Mouse (Mus musculus) heart, embryonic 12.5 days (tissue): Measurements from ENCODE around the gene Raph1. TPM values are rescaled to one million over a fixed set of nuclear protein-coding genes. Genes with fewer than 3 reads are reported as not detected.
A peak's percentile ranks its signal among the peaks of the same experiment; 100 is the strongest.
"Not testable (repeated sequence)": the region's sequence is repeated elsewhere in the genome, so short reads cannot be mapped to it uniquely, and the experiment has no call there.

Experiments
- ATAC-seq: fragments of 200-750 bp; cut with Nextera tagmentation; 2 replicates; pipeline ENCODE4 v1.8.0; 2017; ENCODE audit warnings: moderate TSS enrichment, moderate library complexity; ENCODE audit not compliant: insufficient number of reproducible peaks, low FRiP score
- H3K27ac ChIP-seq: fragments of 300-500 bp; sonication (generic); 2 replicates; pipeline ENCODE4 v1.5.1; 2016; ENCODE audit warnings: mild to moderate bottlenecking, moderate library complexity; ENCODE audit not compliant: poor library complexity, severe bottlenecking
- H3K27me3 ChIP-seq: fragments of 300-500 bp; sonication (generic); replicated peaks from 2 replicates; pipeline ENCODE4 v1.6.1; 2016; ENCODE audit warnings: mild to moderate bottlenecking, moderate library complexity
- H3K36me3 ChIP-seq: fragments of 300-500 bp; sonication (generic); 2 replicates; pipeline ENCODE4 v1.6.1; 2016; ENCODE audit warnings: mild to moderate bottlenecking, moderate library complexity
- H3K4me1 ChIP-seq: fragments of 300-500 bp; sonication (generic); replicated peaks from 2 replicates; pipeline ENCODE4 v1.6.1; 2016; ENCODE audit warnings: mild to moderate bottlenecking
- H3K4me2 ChIP-seq: fragments of 300-500 bp; sonication (generic); 2 replicates; pipeline ENCODE4 v1.6.1; 2016; ENCODE audit warnings: mild to moderate bottlenecking, moderate library complexity
- H3K4me3 ChIP-seq: fragments of 300-500 bp; sonication (generic); 2 replicates; pipeline ENCODE4 v1.5.1; 2016; ENCODE audit warnings: mild to moderate bottlenecking
- H3K9ac ChIP-seq: fragments of 300-500 bp; sonication (generic); 2 replicates; pipeline ENCODE4 v1.6.1; 2016; ENCODE audit warnings: mild to moderate bottlenecking, moderate library complexity
- H3K9me3 ChIP-seq: fragments of 300-500 bp; sonication (generic); replicated peaks from 2 replicates; pipeline ENCODE4 v1.6.1; 2016; ENCODE audit warnings: mild to moderate bottlenecking, moderate library complexity
- WGBS: fragments of 180-500 bp; shearing (Covaris S2); methylation state at CpG from one replicate; pipeline ENCODE4 v1.1.7; 2016; 5-methylcytosine and 5-hydroxymethylcytosine counted together
- polyA plus RNA-seq: library from polyadenylated mRNA; unstranded; fragments of >200 nt; fragmentation: Nextera tagmentation; extraction: Ambion mirVana; gene quantifications from 2 replicates; pipeline ENCODE4 v1.2.1, GENCODE M21; 2016

The Raph1 gene
- polyA plus RNA-seq, 1 experiment from 2014 or later: 76.5 TPM

DNA sequence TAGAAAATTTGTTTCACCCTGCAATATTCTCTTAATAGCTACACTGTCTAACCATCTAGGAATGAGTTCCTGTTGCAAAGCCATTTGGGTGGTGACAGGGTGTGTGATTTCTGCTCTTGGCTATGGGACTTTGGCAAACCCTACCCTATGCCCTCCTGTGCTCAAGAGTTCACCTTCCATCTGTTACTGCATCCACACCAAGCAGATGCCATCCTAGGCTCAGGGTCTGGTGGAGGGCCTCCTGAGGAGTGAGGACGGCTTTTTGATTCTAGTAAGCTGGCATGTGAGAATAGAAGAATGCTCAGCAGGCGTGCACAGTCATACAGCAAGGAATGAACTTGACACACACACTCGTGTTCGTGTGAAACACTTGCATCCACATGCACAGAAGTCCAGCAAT, 76.4 kb downstream of the Raph1 start:
- Histone ChIP-seq H3K27me3 (no peaks in the 10 kb centered on the region), H3K4me1 (no peaks in the 10 kb centered on the region), H3K27ac (no peak overlapping the region), H3K4me3 (no peak overlapping the region), H3K4me2 (no peak overlapping the region), H3K36me3 (peaks cover 79% of the 10 kb centered on the region), H3K9me3 (no peaks in the 10 kb centered on the region), H3K9ac (no peak overlapping the region)
- 91% methylated on average over 4 of the region's 4 CpGs for WGBS
- no peak for ATAC-seq

DNA sequence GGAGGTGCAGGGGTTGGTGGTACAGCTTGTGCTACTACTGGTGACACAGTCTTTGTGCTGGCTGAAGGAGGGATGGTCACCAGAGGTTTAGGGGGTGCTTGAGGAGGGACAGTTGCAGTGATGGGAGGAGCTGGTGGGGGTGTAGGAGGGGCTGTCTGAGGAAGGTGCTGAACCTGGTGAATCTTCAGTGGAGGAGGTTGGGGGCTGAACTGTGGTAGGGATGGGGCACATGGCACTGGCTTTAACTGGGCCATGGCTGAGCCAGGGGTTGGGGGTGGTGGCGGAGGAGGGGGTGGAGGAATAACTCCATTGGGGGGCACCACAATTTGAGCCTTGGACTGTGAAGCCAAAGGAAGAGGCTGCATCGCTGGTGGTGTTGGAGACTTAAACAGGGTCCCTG, 77.2 kb downstream of the Raph1 start:
- ATAC-seq: no peak; the same call in 1 of the 2 replicates
- WGBS: 79% methylated on average over 2 of the region's 2 CpGs

DNA sequence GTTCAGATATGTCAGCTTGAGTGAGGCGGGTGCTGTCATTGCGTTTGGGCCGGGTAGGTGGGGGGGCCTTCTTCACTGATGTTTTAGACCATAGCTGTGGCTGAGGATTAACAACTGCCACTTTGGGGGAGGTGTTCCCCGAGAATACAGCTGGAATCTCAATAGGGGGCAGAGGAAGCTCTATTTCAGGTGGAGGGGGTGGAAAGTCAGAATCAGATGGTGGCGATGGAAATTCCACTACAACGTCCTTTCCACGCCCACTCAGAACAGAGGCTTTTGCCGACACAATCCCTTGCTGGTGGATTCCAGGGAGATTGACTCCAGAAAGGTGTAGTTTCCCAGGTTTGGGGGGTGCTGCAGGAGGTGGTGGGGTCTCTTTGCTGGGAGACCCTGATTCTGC, 78.3 kb downstream of the Raph1 start:
- H3K4me1 ChIP-seq: no peaks in the 10 kb centered on the region
- no peaks in the 10 kb centered on the region for H3K9me3 ChIP-seq
- peaks cover 66% of the 10 kb centered on the region for H3K36me3 ChIP-seq
- H3K4me2 ChIP-seq: no peak overlapping the region
- no peak overlapping the region for H3K4me3 ChIP-seq
- ATAC-seq: no peak
- no peaks in the 10 kb centered on the region for H3K27me3 ChIP-seq
- no peak overlapping the region for H3K27ac ChIP-seq
- no peak overlapping the region for H3K9ac ChIP-seq
- 77% methylated on average over 8 of the region's 8 CpGs for WGBS

More for the DNA sequence above, 77.2 kb downstream of the Raph1 start:
- Histone ChIP-seq H3K4me2 (no peak overlapping the region), H3K36me3 (peaks cover 74% of the 10 kb centered on the region), H3K9me3 (no peaks in the 10 kb centered on the region), H3K4me1 (no peaks in the 10 kb centered on the region), H3K27me3 (no peaks in the 10 kb centered on the region), H3K4me3 (no peak overlapping the region), H3K9ac (no peak overlapping the region), H3K27ac (no peak overlapping the region)

DNA sequence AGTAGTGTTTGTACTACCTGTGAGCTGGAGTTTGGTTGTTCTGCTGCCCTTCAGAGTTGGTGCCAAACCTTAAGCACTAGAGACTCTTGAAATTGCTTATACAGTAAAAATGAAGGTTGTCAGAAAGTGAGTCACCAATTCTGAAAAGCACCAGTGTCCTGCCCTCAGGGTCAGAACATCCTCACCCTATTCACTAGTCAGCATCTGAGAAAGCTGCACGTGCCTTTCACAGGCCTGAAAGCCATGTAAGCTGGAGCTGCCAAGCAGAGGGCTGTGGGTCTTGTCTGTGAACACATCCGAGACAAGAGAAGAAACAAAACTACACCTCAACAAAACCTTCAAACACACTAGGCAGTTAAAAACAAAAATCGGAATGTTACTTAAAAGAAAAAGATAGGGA, 81.3 kb downstream of the Raph1 start:
- ATAC-seq: no peak
- Histone ChIP-seq H3K9me3 (no peaks in the 10 kb centered on the region), H3K4me3 (no peak overlapping the region), H3K4me1 (no peaks in the 10 kb centered on the region), H3K36me3 (peaks cover 48% of the 10 kb centered on the region), H3K27me3 (no peaks in the 10 kb centered on the region), H3K4me2 (no peak overlapping the region), H3K27ac (no peak overlapping the region), H3K9ac (no peak overlapping the region)
- WGBS: 83% methylated on average over 3 of the region's 3 CpGs

DNA sequence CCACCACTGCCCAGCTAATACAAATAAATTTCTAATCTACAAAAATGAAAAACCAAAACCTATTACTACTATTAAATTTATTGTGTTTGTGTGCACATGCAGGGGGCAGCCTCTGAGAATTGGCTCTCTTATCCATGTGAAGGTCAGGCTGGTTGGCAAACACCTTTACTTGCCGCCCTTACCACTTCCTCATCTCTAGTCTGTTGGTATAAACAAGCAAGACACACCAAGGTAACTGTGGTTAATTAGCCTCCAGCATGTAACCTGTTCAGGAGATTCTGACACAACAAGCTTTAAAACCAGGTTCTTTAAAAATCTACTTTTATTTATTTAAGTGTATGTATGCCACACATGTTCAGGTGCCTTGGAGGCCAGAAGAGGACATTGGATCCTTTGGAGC, 84.0 kb downstream of the Raph1 start:
- H3K27me3 ChIP-seq: no peaks in the 10 kb centered on the region
- no peak overlapping the region for H3K4me2 ChIP-seq
- H3K9me3 ChIP-seq: no peaks in the 10 kb centered on the region
- H3K4me1 ChIP-seq: no peaks in the 10 kb centered on the region
- no peak for ATAC-seq
- H3K36me3 ChIP-seq: peaks cover 30% of the 10 kb centered on the region
- no peak overlapping the region for H3K9ac ChIP-seq
- 82% methylated on average over 1 of the region's 1 CpGs for WGBS
- H3K27ac ChIP-seq: no peak overlapping the region
- H3K4me3 ChIP-seq: no peak overlapping the region

DNA sequence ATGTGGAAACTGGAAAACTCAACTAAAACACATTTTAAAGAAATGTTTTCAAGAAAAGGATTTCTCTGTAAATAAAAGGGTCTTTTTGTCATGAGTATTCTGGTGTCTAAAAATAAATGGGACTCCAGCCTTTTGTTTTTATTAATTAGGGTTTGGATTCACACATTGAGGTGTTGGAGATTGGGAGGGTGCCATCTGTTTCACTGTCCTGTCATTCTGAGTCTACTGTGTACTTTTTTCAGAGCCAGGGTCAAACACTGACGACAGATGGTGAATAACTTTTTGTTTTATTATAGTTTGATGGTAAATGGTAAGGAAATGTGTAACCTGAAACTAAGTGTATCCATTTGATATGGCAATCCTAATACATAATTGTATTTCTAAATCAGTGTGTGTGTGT, 85.3 kb downstream of the Raph1 start:
- H3K4me1 ChIP-seq: no peaks in the 10 kb centered on the region
- H3K4me3 ChIP-seq: no peak overlapping the region
- peaks cover 32% of the 10 kb centered on the region for H3K36me3 ChIP-seq
- no peak for ATAC-seq
- no peaks in the 10 kb centered on the region for H3K9me3 ChIP-seq
- no peak overlapping the region for H3K4me2 ChIP-seq
- no peak overlapping the region for H3K27ac ChIP-seq
- WGBS: 74% methylated on average over 1 of the region's 1 CpGs
- no peak overlapping the region for H3K9ac ChIP-seq
- H3K27me3 ChIP-seq: no peaks in the 10 kb centered on the region

DNA sequence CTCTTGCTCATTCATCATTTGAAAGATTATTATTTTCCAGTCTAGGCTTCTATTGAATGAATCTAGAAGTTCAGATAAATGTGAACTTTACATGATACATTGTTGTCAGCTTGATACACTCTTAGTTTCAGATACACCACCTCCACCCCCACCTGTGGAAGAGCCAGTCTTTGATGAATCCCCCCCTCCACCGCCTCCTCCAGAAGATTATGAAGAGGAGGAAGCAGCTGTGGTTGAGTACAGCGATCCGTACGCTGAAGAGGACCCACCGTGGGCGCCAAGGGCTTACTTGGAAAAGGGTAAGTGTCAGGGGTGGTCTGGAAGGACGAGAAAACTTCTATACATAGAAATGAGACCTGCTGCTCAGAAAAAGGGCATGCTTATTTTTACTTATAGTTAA, 96.4 kb downstream of the Raph1 start:
- H3K4me3 ChIP-seq: no peak overlapping the region
- 87% methylated on average over 7 of the region's 7 CpGs for WGBS
- H3K27ac ChIP-seq: no peak overlapping the region
- no peaks in the 10 kb centered on the region for H3K9me3 ChIP-seq
- no peak overlapping the region for H3K9ac ChIP-seq
- H3K27me3 ChIP-seq: no peaks in the 10 kb centered on the region
- H3K36me3 ChIP-seq: peaks cover 20% of the 10 kb centered on the region
- ATAC-seq: no peak
- H3K4me2 ChIP-seq: no peak overlapping the region
- peaks cover 5% of the 10 kb centered on the region for H3K4me1 ChIP-seq

DNA sequence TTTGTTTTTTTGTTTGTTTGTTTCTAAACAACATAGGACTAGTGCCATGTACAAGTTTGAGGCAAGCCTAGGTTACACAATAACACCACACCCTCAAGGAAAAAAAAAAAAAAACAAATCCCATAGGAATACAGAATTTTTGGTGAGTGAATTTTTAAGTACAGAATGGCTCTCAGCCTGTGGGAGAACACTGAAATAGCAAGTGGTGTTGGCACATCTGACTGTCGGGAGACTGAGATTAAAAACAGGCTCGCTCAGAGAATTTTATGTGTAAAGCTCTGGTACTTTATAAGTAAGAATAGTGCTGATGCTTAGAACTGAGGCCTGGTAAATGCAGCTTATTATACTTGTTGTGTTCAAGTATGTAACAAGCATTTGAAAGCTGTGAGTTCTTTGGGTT, 97.4 kb downstream of the Raph1 start:
- no peak overlapping the region for H3K4me2 ChIP-seq
- H3K9ac ChIP-seq: no peak overlapping the region
- ATAC-seq: no peak
- peaks cover 5% of the 10 kb centered on the region for H3K4me1 ChIP-seq
- no peaks in the 10 kb centered on the region for H3K27me3 ChIP-seq
- peaks cover 28% of the 10 kb centered on the region for H3K36me3 ChIP-seq
- H3K27ac ChIP-seq: no peak overlapping the region
- no peaks in the 10 kb centered on the region for H3K9me3 ChIP-seq
- no peak overlapping the region for H3K4me3 ChIP-seq
- 69% methylated on average over 2 of the region's 2 CpGs for WGBS

DNA sequence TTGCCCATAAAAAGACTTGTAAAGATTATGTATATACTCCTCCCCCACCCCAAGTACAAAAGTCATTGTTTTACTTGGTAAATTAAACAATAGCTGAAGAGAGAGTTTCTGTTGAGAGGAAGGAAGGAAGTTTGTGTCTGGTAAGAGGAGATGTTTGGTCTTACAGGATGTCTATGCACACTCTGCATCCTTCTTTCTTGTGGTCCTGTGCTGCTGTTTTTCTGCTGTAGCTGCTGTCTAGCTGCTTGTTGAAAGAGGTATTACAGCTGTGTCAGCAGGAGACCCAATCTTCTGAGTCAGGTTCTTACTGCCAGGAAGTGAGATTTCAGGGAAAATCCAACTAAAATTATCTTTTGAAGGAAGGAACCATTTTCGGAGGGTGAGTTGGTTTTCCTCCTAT, 106.3 kb downstream of the Raph1 start:
- H3K4me3 ChIP-seq: no peak overlapping the region
- no peak overlapping the region for H3K9ac ChIP-seq
- peaks cover 4% of the 10 kb centered on the region; the same call in 1 of the 2 replicates for H3K4me1 ChIP-seq
- WGBS: 51% methylated on average over 1 of the region's 1 CpGs
- H3K4me2 ChIP-seq: no peak overlapping the region
- H3K9me3 ChIP-seq: no peaks in the 10 kb centered on the region
- ATAC-seq: no peak
- peak overlapping the region; percentile 57; the same call in 1 of the 2 replicates for H3K27ac ChIP-seq
- H3K27me3 ChIP-seq: no peaks in the 10 kb centered on the region
- peaks cover 24% of the 10 kb centered on the region for H3K36me3 ChIP-seq

DNA sequence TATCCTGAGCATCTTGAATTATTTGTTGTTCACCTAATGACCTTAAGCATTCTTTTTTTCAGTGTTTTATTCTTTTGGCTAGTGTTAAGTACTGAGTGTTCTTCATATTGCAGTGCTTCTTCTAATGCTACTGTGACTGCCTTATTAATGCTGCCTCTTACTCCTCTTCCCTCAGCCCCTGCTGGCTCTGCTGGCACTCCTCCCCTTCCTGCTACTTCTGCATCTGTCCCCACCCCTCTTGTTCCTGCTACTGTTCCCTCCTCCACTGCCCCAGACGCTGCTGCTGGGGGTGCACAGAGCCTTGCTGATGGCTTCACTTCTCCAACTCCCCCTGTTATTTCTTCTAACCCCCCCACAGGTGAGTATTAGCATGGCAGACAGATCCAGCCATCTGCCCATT, 117.0 kb downstream of the Raph1 start:
- Histone ChIP-seq H3K9me3 (no peaks in the 10 kb centered on the region), H3K36me3 (peaks cover 35% of the 10 kb centered on the region), H3K27me3 (no peaks in the 10 kb centered on the region), H3K4me2 (no peak overlapping the region), H3K27ac (no peak overlapping the region), H3K4me3 (no peak overlapping the region), H3K9ac (no peak overlapping the region), H3K4me1 (no peaks in the 10 kb centered on the region)
- no peak for ATAC-seq
- 35% methylated on average over 1 of the region's 1 CpGs for WGBS

DNA sequence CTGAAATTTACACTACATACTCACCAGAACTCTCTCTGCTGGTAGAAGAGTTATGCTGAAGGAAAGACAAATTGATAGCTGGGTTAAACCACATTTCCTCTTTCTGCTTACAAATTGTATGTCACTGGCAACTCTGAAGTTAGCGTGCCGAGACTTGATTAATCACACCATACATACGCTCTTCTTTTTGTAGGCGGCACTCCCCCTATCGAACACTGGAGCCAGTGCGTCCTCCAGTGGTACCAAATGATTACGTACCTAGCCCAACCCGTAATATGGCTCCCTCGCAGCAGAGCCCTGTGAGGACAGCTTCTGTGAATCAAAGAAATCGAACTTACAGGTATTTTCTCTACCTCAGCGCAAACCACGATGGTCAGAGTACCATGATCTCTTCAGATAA, 119.8 kb downstream of the Raph1 start:
- Histone ChIP-seq H3K4me2 (no peak overlapping the region), H3K36me3 (peaks cover 30% of the 10 kb centered on the region), H3K9me3 (no peaks in the 10 kb centered on the region), H3K4me3 (no peak overlapping the region), H3K27me3 (no peaks in the 10 kb centered on the region), H3K9ac (no peak overlapping the region), H3K27ac (no peak overlapping the region), H3K4me1 (no peaks in the 10 kb centered on the region)
- 87% methylated on average over 12 of the region's 12 CpGs for WGBS
- ATAC-seq: no peak

DNA sequence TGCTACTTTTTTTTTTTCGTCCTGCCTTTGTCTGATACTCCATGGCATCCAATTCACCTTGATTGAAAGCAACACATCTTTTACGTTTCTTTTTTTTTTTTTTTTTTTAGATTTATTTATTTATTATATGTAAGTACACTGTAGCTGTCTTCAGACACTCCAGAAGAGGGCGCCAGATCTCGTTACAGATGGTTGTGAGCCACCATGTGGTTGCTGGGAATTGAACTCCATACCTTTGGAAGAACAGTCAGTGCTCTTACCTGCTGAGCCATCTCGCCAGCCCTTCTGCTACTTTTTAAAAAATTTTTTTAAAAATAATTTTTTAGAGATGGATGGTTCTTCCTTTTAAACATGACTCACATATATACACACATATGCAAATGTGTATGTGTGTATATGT, 125.5 kb downstream of the Raph1 start:
- not testable (repeated sequence) for H3K4me1 ChIP-seq, H3K9ac ChIP-seq, H3K27ac ChIP-seq, H3K27me3 ChIP-seq, H3K4me2 ChIP-seq, H3K4me3 ChIP-seq, H3K9me3 ChIP-seq, ATAC-seq
- 76% methylated on average over 5 of the region's 5 CpGs for WGBS
- peaks cover 22% of the 10 kb centered on the region for H3K36me3 ChIP-seq
